In genomic region chr7:128031403-128031976, GRCm38 (mm10) we compare ENCODE assay signal across 9 mouse cellular contexts. TPM values are rescaled to one million over a fixed set of nuclear protein-coding genes. Genes with fewer than 3 reads are reported as not detected.
DNase-seq lines count a peak whose midpoint lies in the region; ATAC-seq lines count a peak whose summit lies in the region.
"Had no signal": no experiment of that assay in that cellular context is flagged by ENCODE, and none has a peak within 500 bp of the region (broad histone marks: within the 10 kb centered on the region; RNA-seq: fewer than 3 reads in every experiment).

No protein-coding gene starts in this region.

- no peak overlapping the region for H3K4me2 ChIP-seq in liver, embryonic 12.5 days

- H3K27ac ChIP-seq in liver, embryonic 12.5 days, result no peak overlapping the region

- H3K9ac ChIP-seq in liver, embryonic 12.5 days, result no peak overlapping the region

- H3K4me3 ChIP-seq in liver, embryonic 12.5 days, result no peak overlapping the region
- H3K4me3 ChIP-seq: erythroblast, embryonic 14.5 days had no signal

- WGBS in liver, embryonic 12.5 days (ENCODE audit: insufficient replicate concordance), result 44% methylated on average over 9 of the region's 9 CpGs

- no peaks in the 10 kb centered on the region for H3K4me1 ChIP-seq in liver, embryonic 12.5 days

- no peaks in the 10 kb centered on the region for H3K9me3 ChIP-seq in liver, embryonic 12.5 days (replicated peaks)

- no peaks in the 10 kb centered on the region for H3K36me3 ChIP-seq in liver, embryonic 12.5 days

- peak; percentile 88 for ATAC-seq in liver, embryonic 12.5 days

- DNase-seq in cerebellum, postnatal 14 days, result peak; percentile 33 to 34
- no peak for DNase-seq in cerebellum, adult 11 months
- DNase-seq in A20 (ENCODE audit: low read depth, low spot score), result peak; percentile 19
- peak; percentile 75 for DNase-seq in fat pad, adult 2 months (ENCODE audit: extremely low read depth, low read depth, low spot score)
- no peak for DNase-seq in MN1 (ENCODE audit: low spot score)
- DNase-seq in urinary bladder, postnatal 36 days (ENCODE audit: low spot score in 2 of 2), result no peak
- DNase-seq in layer of hippocampus, adult 11-12 months (ENCODE audit: low spot score), result no peak

- no peaks in the 10 kb centered on the region for H3K27me3 ChIP-seq in liver, embryonic 12.5 days (replicated peaks)

RNA-seq across cellular contexts. Expression of gene Trim72, which starts 27.7 kb away (rescaled TPM):
- polyA plus RNA-seq in liver, embryonic 12.5 days (2016; fragmentation: Nextera tagmentation; extraction: Ambion mirVana), result not detected in 2 replicates

RNA-seq across cellular contexts. Expression of gene Itgam, which starts 30.9 kb away (rescaled TPM):
- polyA plus RNA-seq in liver, embryonic 12.5 days (2016; fragmentation: Nextera tagmentation; extraction: Ambion mirVana), result 2.1 and 2.2 TPM in 2 replicates

RNA-seq across cellular contexts. Expression of gene Gm49368, which starts 31.0 kb away (rescaled TPM):
- polyA plus RNA-seq in liver, embryonic 12.5 days (2016; fragmentation: Nextera tagmentation; extraction: Ambion mirVana), result not detected in 2 replicates
- polyA plus RNA-seq: erythroblast, embryonic 14.5 days had no signal

RNA-seq across cellular contexts. Expression of gene Pycard, which starts 37.8 kb away (rescaled TPM):
- 32.9 and 33.8 TPM in 2 replicates for polyA plus RNA-seq in liver, embryonic 12.5 days (2016; fragmentation: Nextera tagmentation; extraction: Ambion mirVana)

Comparison
In these comparisons a context has a peak if more than half of its experiments do, and no peak if none do; other contexts are left out.
1. DNase-seq: peak in cerebellum, postnatal 14 days (2 of 2), A20 (single experiment) and fat pad, adult 2 months (single experiment); none in cerebellum, adult 11 months (single experiment), MN1 (single experiment), urinary bladder, postnatal 36 days (0 of 2) and layer of hippocampus, adult 11-12 months (single experiment).